8 mouse cellular contexts compared by ENCODE assay signal in genomic region chr5:32309714-32310113, GRCm38 (mm10).
"Had no signal": no experiment of that assay in that cellular context is flagged by ENCODE, and none has a peak within 500 bp of the region (broad histone marks: within the 10 kb centered on the region; RNA-seq: fewer than 3 reads in every experiment).

No protein-coding gene starts in this region.

- DNase-seq: kidney, adult 18-20 months; kidney, adult 9 months; kidney, postnatal 14 days; kidney, postnatal 4 days; liver, postnatal 0 days; lung, embryonic 14.5 days; right cerebral cortex, postnatal 25 days; thymus, postnatal 25 days had no signal
